13 mouse cellular contexts compared by ENCODE assay signal in the genomic region with DNA sequence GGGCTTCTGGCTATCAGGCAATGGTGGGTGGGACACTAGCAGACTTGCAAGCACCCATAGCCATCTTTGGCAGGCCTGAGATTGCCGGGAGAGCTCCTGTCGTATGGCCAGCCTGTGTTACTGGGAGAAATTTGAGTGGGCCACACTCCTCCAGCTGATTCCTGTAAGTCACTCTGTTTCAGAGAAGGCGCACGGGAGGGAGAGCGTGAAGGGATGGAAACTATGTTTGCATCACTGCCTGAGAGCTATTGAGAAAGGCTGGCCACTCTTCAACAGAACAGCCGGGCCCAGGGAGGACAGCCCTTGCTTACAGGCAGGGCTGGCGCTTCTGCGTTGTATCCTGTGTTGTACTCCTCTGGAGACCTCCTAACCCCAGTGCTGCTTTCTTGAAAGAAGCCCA. TPM values are rescaled to one million over a fixed set of nuclear protein-coding genes. Genes with fewer than 3 reads are reported as not detected.
DNase-seq lines count a peak whose midpoint lies in the region; ATAC-seq lines count a peak whose summit lies in the region.
"Had no signal": no experiment of that assay in that cellular context is flagged by ENCODE, and none has a peak within 500 bp of the region (broad histone marks: within the 10 kb centered on the region; RNA-seq: fewer than 3 reads in every experiment).

No protein-coding gene starts in this region.

- no peaks in the 10 kb centered on the region for H3K9me3 ChIP-seq in heart, embryonic 16.5 days (replicated peaks; ENCODE audit: control insufficient read depth, low read length)
- no peaks in the 10 kb centered on the region for H3K9me3 ChIP-seq in liver, embryonic 12.5 days (replicated peaks)
- H3K9me3 ChIP-seq: heart, embryonic 15.5 days had no signal

- no peak overlapping the region for H3K27ac ChIP-seq in heart, embryonic 16.5 days (ENCODE audit: low read length)
- H3K27ac ChIP-seq in liver, embryonic 12.5 days = peak overlapping the region; percentile 71
- H3K27ac ChIP-seq: heart, embryonic 15.5 days had no signal

- H3K36me3 ChIP-seq in heart, embryonic 16.5 days (ENCODE audit: control insufficient read depth, insufficient read depth) = no peaks in the 10 kb centered on the region
- no peaks in the 10 kb centered on the region for H3K36me3 ChIP-seq in liver, embryonic 12.5 days
- H3K36me3 ChIP-seq: heart, embryonic 15.5 days had no signal

- H3K9ac ChIP-seq in heart, embryonic 16.5 days (ENCODE audit: low read length) = no peak overlapping the region
- 0 out of 2 replicates have a peak overlapping the region, but pooled peaks have one; percentile 12 for H3K9ac ChIP-seq in liver, embryonic 12.5 days
- H3K9ac ChIP-seq: heart, embryonic 15.5 days had no signal

- 45% methylated on average over 8 of the region's 8 CpGs for WGBS in heart, embryonic 16.5 days
- 65% methylated on average over 8 of the region's 8 CpGs for WGBS in liver, embryonic 12.5 days (ENCODE audit: insufficient replicate concordance)

- no peak for DNase-seq in heart, postnatal 25 days (ENCODE audit: low spot score)
- DNase-seq in adipocyte (ENCODE audit: low spot score) = peak; percentile 58
- DNase-seq in embryo, embryonic 9.5 days (ENCODE audit: extremely low spot score) = no peak
- DNase-seq in cerebellum, adult 9-10 months = no peak
- no peak for DNase-seq in adrenal gland, adult 18-20 months (ENCODE audit: low spot score in 2 of 2)
- DNase-seq: kidney, adult 8-10 months; thymus, adult 18-20 months had no signal

- H3K4me1 ChIP-seq in heart, embryonic 16.5 days (ENCODE audit: control insufficient read depth, insufficient read depth, low read length) = peaks cover 17% of the 10 kb centered on the region
- H3K4me1 ChIP-seq in liver, embryonic 12.5 days = peaks cover 94% of the 10 kb centered on the region

- peaks cover 23% of the 10 kb centered on the region for H3K27me3 ChIP-seq in heart, embryonic 16.5 days (ENCODE audit: control insufficient read depth, insufficient read depth, low read length)
- peaks cover 11% of the 10 kb centered on the region; the same call in 1 of the 2 replicates for H3K27me3 ChIP-seq in liver, embryonic 12.5 days (replicated peaks)

- intact Hi-C loops in heart, postnatal 25 days (cut with DNase I) = no loop called here

- H3K4me3 ChIP-seq in heart, embryonic 16.5 days (ENCODE audit: low read length) = no peak overlapping the region
- H3K4me3 ChIP-seq in liver, embryonic 12.5 days = no peak overlapping the region
- H3K4me3 ChIP-seq: heart, embryonic 15.5 days had no signal

- H3K4me2 ChIP-seq in heart, embryonic 16.5 days (ENCODE audit: low read depth, low read length) = no peak overlapping the region
- no peak overlapping the region for H3K4me2 ChIP-seq in liver, embryonic 12.5 days
- H3K4me2 ChIP-seq: heart, embryonic 15.5 days had no signal

- ATAC-seq in heart, embryonic 16.5 days (replicated peaks; ENCODE audit: extremely low read depth, insufficient read depth, low FRiP score) = 0 out of 2 replicates have a peak, but pooled peaks have one; percentile 8
- ATAC-seq in liver, embryonic 12.5 days = no peak
- ATAC-seq in megakaryocyte, adult 5-6 weeks (ENCODE audit: poor library complexity, severe bottlenecking) = peak; percentile 50

RNA-seq across cellular contexts. Expression of gene Tnfaip2, which starts 5.6 kb away (rescaled TPM):
- polyA plus RNA-seq in heart, embryonic 16.5 days (2015; fragmentation: Nextera tagmentation; extraction: Ambion mirVana) = 3.2 and 4.8 TPM in 2 replicates
- total RNA-seq in heart, postnatal 25 days (2021) = 10 to 100 TPM; 41.7 to 48.7 TPM
- polyA plus RNA-seq in liver, embryonic 12.5 days (2016; fragmentation: Nextera tagmentation; extraction: Ambion mirVana) = 88.6 and 94.9 TPM in 2 replicates
- 42.7 and 43.7 TPM in 2 replicates for total RNA-seq in megakaryocyte, adult 5-6 weeks (2015)
- total RNA-seq in megakaryocyte, adult 5-6 weeks (2017) = 81.0 and 109 TPM in 2 replicates
- 10 to 100 TPM; 11.4 to 31.6 TPM for total RNA-seq in adrenal gland, adult 18-20 months (2021)

RNA-seq across cellular contexts. Expression of gene Exoc3l4, which starts 19.8 kb away (rescaled TPM):
- polyA plus RNA-seq in heart, embryonic 16.5 days (2015; fragmentation: Nextera tagmentation; extraction: Ambion mirVana) = 13.3 and 14.9 TPM in 2 replicates
- total RNA-seq in heart, postnatal 25 days (2021) = 1 to 10 TPM; 1.2 to 2.9 TPM
- polyA plus RNA-seq in liver, embryonic 12.5 days (2016; fragmentation: Nextera tagmentation; extraction: Ambion mirVana) = 15.5 and 18.2 TPM in 2 replicates
- total RNA-seq in megakaryocyte, adult 5-6 weeks (2015) = 0.39 and 1.1 TPM in 2 replicates
- total RNA-seq in megakaryocyte, adult 5-6 weeks (2017) = 0.29 TPM in 1 of 2 replicates, not detected in the other
- total RNA-seq in adrenal gland, adult 18-20 months (2021) = 1 to 10 TPM; 3.3 to 4.1 TPM

RNA-seq across cellular contexts. Expression of gene Lbhd2, which starts 30.0 kb away (rescaled TPM):
- polyA plus RNA-seq in heart, embryonic 16.5 days (2015; fragmentation: Nextera tagmentation; extraction: Ambion mirVana) = 1.3 and 1.4 TPM in 2 replicates
- total RNA-seq in heart, postnatal 25 days (2021) = not detected
- 0.28 TPM in 1 of 2 replicates, not detected in the other for polyA plus RNA-seq in liver, embryonic 12.5 days (2016; fragmentation: Nextera tagmentation; extraction: Ambion mirVana)
- total RNA-seq in megakaryocyte, adult 5-6 weeks (2015) = not detected in 2 replicates
- total RNA-seq in megakaryocyte, adult 5-6 weeks (2017) = not detected in 2 replicates
- not detected for total RNA-seq in adrenal gland, adult 18-20 months (2021)
- total RNA-seq: common myeloid progenitor, adult 5-6 weeks had no signal
- polyA plus RNA-seq: forebrain, embryonic 11.5 days had no signal

RNA-seq across cellular contexts. Expression of gene Gm266, which starts 49.0 kb away (rescaled TPM):
- polyA plus RNA-seq in heart, embryonic 16.5 days (2015; fragmentation: Nextera tagmentation; extraction: Ambion mirVana) = 2.6 and 6.1 TPM in 2 replicates
- total RNA-seq in heart, postnatal 25 days (2021) = under 1 TPM; 0.36 to 0.75 TPM
- polyA plus RNA-seq in liver, embryonic 12.5 days (2016; fragmentation: Nextera tagmentation; extraction: Ambion mirVana) = 1.8 and 2.4 TPM in 2 replicates
- total RNA-seq in megakaryocyte, adult 5-6 weeks (2015) = not detected in 2 replicates
- total RNA-seq in megakaryocyte, adult 5-6 weeks (2017) = not detected in 2 replicates
- total RNA-seq in adrenal gland, adult 18-20 months (2021) = not detected
- total RNA-seq: common myeloid progenitor, adult 5-6 weeks had no signal

RNA-seq across cellular contexts. Expression of gene Cdc42bpb, which starts 59.1 kb away (rescaled TPM):
- 19.6 and 27.3 TPM in 2 replicates for polyA plus RNA-seq in heart, embryonic 16.5 days (2015; fragmentation: Nextera tagmentation; extraction: Ambion mirVana)
- 10 to 100 TPM; 57.5 to 60.2 TPM for total RNA-seq in heart, postnatal 25 days (2021)
- polyA plus RNA-seq in liver, embryonic 12.5 days (2016; fragmentation: Nextera tagmentation; extraction: Ambion mirVana) = 13.0 and 15.1 TPM in 2 replicates
- total RNA-seq in megakaryocyte, adult 5-6 weeks (2015) = 22.0 and 24.6 TPM in 2 replicates
- 12.4 and 14.2 TPM in 2 replicates for total RNA-seq in megakaryocyte, adult 5-6 weeks (2017)
- total RNA-seq in adrenal gland, adult 18-20 months (2021) = 100 to 1,000 TPM; 113 to 138 TPM
